Mouse (Mus musculus) kidney, embryonic 15.5 days (tissue): ENCODE data around the gene Dnali1. TPM values are rescaled to one million over a fixed set of nuclear protein-coding genes. Genes with fewer than 3 reads are reported as not detected.

Experiments used
- ATAC-seq: fragments of 200-750 bp; cut with Nextera tagmentation; replicated peaks from 2 replicates; pipeline ENCODE4 v1.8.0; 2017; ENCODE audit warnings: moderate TSS enrichment; ENCODE audit not compliant: low FRiP score
- H3K27ac ChIP-seq: fragments of 300-500 bp; sonication (generic); 2 replicates; pipeline ENCODE4 v1.5.1; 2015; ENCODE audit warnings: mild to moderate bottlenecking, inconsistent platforms
- H3K27me3 ChIP-seq: fragments of 300-500 bp; sonication (generic); 2 replicates; pipeline ENCODE4 v1.6.1; 2015; ENCODE audit warnings: inconsistent platforms
- H3K36me3 ChIP-seq: fragments of 300-500 bp; sonication (generic); 2 replicates; pipeline ENCODE4 v1.6.1; 2015; ENCODE audit warnings: inconsistent platforms
- H3K4me1 ChIP-seq: fragments of 300-500 bp; sonication (generic); 2 replicates; pipeline ENCODE4 v1.6.1; 2015; ENCODE audit warnings: inconsistent platforms
- H3K4me2 ChIP-seq: fragments of 300-500 bp; sonication (generic); 2 replicates; pipeline ENCODE4 v1.6.1; 2015; ENCODE audit warnings: moderate library complexity, mild to moderate bottlenecking, inconsistent platforms
- H3K4me3 ChIP-seq: fragments of 300-500 bp; sonication (generic); replicated peaks from 2 replicates; pipeline ENCODE4 v1.5.1; 2015; ENCODE audit warnings: mild to moderate bottlenecking, inconsistent platforms
- H3K9ac ChIP-seq: fragments of 300-500 bp; sonication (generic); 2 replicates; pipeline ENCODE4 v1.6.1; 2015; ENCODE audit warnings: mild to moderate bottlenecking, inconsistent platforms
- H3K9me3 ChIP-seq: fragments of 300-500 bp; sonication (generic); replicated peaks from 2 replicates; pipeline ENCODE4 v1.6.1; 2016; ENCODE audit warnings: inconsistent platforms
- WGBS: fragments of 180-500 bp; shearing (Covaris S2); methylation state at CpG from one replicate; pipeline ENCODE4 v1.1.7; 2015; ENCODE audit warnings: mixed read lengths; 5-methylcytosine and 5-hydroxymethylcytosine counted together
- polyA plus RNA-seq: library from polyadenylated mRNA; unstranded; fragments of >200 nt; fragmentation: Nextera tagmentation; extraction: Ambion mirVana; gene quantifications from 2 replicates; pipeline ENCODE4 v1.2.1, GENCODE M21; 2015

Dnali1 gene
- polyA plus RNA-seq, 1 experiment from 2014 or later, result not detected

GRCm38 (mm10) chr4:125020780-125021538, 44.5 kb downstream of the Dnali1 start:
- no peaks in the 10 kb centered on the region for H3K4me1 ChIP-seq
- H3K27ac ChIP-seq, result no peak overlapping the region
- H3K9ac ChIP-seq, result no peak overlapping the region
- no peak for ATAC-seq
- H3K4me3 ChIP-seq, result no peak overlapping the region
- no peaks in the 10 kb centered on the region for H3K36me3 ChIP-seq
- no peaks in the 10 kb centered on the region for H3K9me3 ChIP-seq
- H3K4me2 ChIP-seq, result no peak overlapping the region
- 32% methylated on average over 11 of the region's 11 CpGs for WGBS
- H3K27me3 ChIP-seq, result peaks cover 3% of the 10 kb centered on the region; the same call in 1 of the 2 replicates

- no peaks in the 10 kb centered on the region for H3K36me3 ChIP-seq
- H3K4me2 ChIP-seq, result no peak overlapping the region
- H3K4me1 ChIP-seq, result no peaks in the 10 kb centered on the region
- peaks cover 8% of the 10 kb centered on the region for H3K27me3 ChIP-seq
- no peak overlapping the region for H3K27ac ChIP-seq
- no peak overlapping the region for H3K4me3 ChIP-seq
- no peak for ATAC-seq
- H3K9ac ChIP-seq, result no peak overlapping the region
- no peaks in the 10 kb centered on the region for H3K9me3 ChIP-seq
- 79% methylated on average over 11 of the region's 11 CpGs for WGBS
Observed at GRCm38 (mm10) chr4:125017431-125017830, 48.1 kb downstream of the Dnali1 start.

DNA sequence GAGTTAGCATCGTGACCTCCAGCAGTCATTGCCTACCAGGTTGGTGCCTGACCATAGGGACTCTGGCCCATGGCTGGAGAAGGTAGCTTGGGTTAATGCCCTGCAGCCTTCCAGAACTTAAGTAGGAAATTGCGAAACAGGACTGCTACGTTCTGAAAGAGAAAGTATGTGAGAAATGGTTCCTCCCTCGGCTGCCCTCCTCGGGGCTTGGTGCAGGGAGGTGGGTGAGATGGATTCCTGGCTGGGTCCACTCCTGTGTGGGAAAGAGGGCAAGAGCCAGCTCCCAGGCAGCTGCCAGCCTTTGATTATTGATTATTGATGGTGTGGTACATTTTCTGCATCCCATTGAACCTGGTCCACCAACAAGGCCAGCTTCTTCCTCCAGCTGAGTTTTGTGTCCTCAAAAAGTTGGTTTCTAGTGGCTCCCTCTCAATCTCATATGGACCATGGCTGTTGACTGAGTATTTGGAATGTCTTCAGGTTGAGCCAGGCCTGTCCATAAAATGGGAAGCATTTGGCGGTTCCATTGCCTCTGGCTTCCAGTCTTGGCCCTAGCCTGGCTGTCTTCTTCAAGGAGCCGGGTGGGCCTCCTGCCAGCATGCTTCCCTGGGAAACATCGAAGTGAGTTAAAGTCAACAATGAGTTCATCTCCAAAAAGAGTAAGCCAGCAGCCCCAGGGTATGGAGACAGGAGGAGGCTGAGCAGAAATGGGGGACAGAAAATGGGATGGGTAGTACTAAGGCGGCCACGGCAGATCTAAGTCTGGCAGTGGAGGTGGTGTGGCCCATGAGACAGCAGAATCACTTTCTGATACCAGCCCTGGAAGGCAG, 49.5 kb downstream of the Dnali1 start, which contains the start of gene Gnl2:
TSS of gene Gnl2 (plus strand) at position 780 of the 830 bp plus-strand sequence.
- no peak for ATAC-seq
- Histone ChIP-seq H3K27ac (no peak within 1 kb of the TSS), H3K27me3 (peaks cover 12% of the 10 kb centered on the region), H3K4me1 (no peaks in the 10 kb centered on the region), H3K9me3 (no peaks in the 10 kb centered on the region), H3K4me3 (no peak within 1 kb of the TSS), H3K9ac (no peak within 1 kb of the TSS), H3K4me2 (no peak within 1 kb of the TSS), H3K36me3 (no peaks in the 10 kb centered on the region)
- WGBS, result 82% methylated on average over 10 of the region's 10 CpGs

- Histone ChIP-seq H3K4me3 (no peak overlapping the region), H3K4me1 (peaks cover 5% of the 10 kb centered on the region), H3K9me3 (no peaks in the 10 kb centered on the region), H3K36me3 (no peaks in the 10 kb centered on the region), H3K4me2 (no peak overlapping the region), H3K27me3 (peaks cover 54% of the 10 kb centered on the region), H3K9ac (no peak overlapping the region), H3K27ac (no peak overlapping the region)
- no peak for ATAC-seq
- 51% methylated on average over 8 of the region's 8 CpGs for WGBS
Observed at GRCm38 (mm10) chr4:125008712-125009111, 56.8 kb downstream of the Dnali1 start.

DNA sequence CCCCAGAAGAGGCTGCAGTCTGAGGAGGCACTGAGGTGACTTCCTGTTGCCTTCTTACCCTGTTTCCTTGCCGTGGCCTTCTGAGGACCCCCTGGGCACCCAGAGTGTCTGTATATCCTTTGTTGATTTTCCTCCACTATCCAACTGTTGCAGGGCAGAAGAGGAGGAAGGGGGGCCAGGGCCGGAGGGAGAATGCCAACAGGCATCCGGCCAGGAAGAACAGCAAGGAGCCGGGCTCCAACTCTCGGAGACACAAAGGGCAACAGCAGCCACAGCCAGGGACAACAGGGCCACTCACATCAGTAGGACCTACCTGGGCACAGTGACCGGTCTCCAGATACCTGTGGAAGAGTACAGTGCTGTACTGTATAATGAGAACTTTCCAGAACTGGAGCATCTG, 57.3 kb downstream of the Dnali1 start:
- H3K36me3 ChIP-seq, result no peaks in the 10 kb centered on the region
- peaks cover 5% of the 10 kb centered on the region for H3K4me1 ChIP-seq
- no peak for ATAC-seq
- no peaks in the 10 kb centered on the region for H3K9me3 ChIP-seq
- no peak overlapping the region for H3K4me2 ChIP-seq
- H3K27ac ChIP-seq, result no peak overlapping the region
- no peak overlapping the region for H3K4me3 ChIP-seq
- H3K9ac ChIP-seq, result no peak overlapping the region
- 59% methylated on average over 6 of the region's 6 CpGs for WGBS
- H3K27me3 ChIP-seq, result peaks cover 56% of the 10 kb centered on the region

- H3K9ac ChIP-seq, result no peak overlapping the region
- H3K4me3 ChIP-seq, result no peak overlapping the region
- no peaks in the 10 kb centered on the region for H3K36me3 ChIP-seq
- WGBS, result 52% methylated on average over 15 of the region's 15 CpGs
- no peak for ATAC-seq
- H3K4me1 ChIP-seq, result peaks cover 5% of the 10 kb centered on the region
- H3K27ac ChIP-seq, result no peak overlapping the region
- peak overlapping the region; percentile 14; the same call in 1 of the 2 replicates for H3K4me2 ChIP-seq
- no peaks in the 10 kb centered on the region for H3K9me3 ChIP-seq
- peaks cover 51% of the 10 kb centered on the region for H3K27me3 ChIP-seq
Observed at GRCm38 (mm10) chr4:125007460-125007859, 58.0 kb downstream of the Dnali1 start.

Other genes with a start within 250 kb of the Dnali1 start
- gene Yrdc, start 215.0 kb downstream of the Dnali1 start, polyA plus RNA-seq, result 35.0 and 42.5 TPM in 2 replicates
- gene 1110065P20Rik, start 214.5 kb downstream of the Dnali1 start, polyA plus RNA-seq, result 46.9 and 50.3 TPM in 2 replicates
- gene Maneal, start 203.5 kb downstream of the Dnali1 start, polyA plus RNA-seq, result 0.49 and 0.71 TPM in 2 replicates
- 0.10 and 0.21 TPM in 2 replicates for gene Epha10, start 184.8 kb downstream of the Dnali1 start, polyA plus RNA-seq
- 12.6 and 12.7 TPM in 2 replicates for gene 9930104L06Rik, start 128.7 kb downstream of the Dnali1 start, polyA plus RNA-seq
- 149 and 151 TPM in 2 replicates for gene Cdca8, start 126.4 kb downstream of the Dnali1 start, polyA plus RNA-seq
- gene Rspo1, start 79.3 kb downstream of the Dnali1 start, polyA plus RNA-seq, result 30.9 and 32.4 TPM in 2 replicates
- gene Gnl2, start 49.1 kb downstream of the Dnali1 start, polyA plus RNA-seq, result 83.7 and 91.0 TPM in 2 replicates
- 29.0 and 31.0 TPM in 2 replicates for gene Snip1, start 969 bp upstream of the Dnali1 start, polyA plus RNA-seq
- 64.1 and 67.8 TPM in 2 replicates for gene Meaf6, start 19.4 kb upstream of the Dnali1 start, polyA plus RNA-seq
- gene Zc3h12a, start 62.1 kb upstream of the Dnali1 start, polyA plus RNA-seq, result 0.33 and 0.44 TPM in 2 replicates